Mouse (Mus musculus): ENCODE data around the gene Cnga2.

- no peak for TF ChIP-seq ZNF384 (IDR thresholded peaks at IDR 0.05; ENCODE audit: low read depth, low read length)
- no peak for TF ChIP-seq ZC3H11A (IDR thresholded peaks at IDR 0.05; ENCODE audit: borderline replicate concordance, low read depth, low read length)
- TF ChIP-seq MAFK (IDR thresholded peaks at IDR 0.05; ENCODE audit: insufficient read depth, low read depth, low read length): no peak
- no peak for TF ChIP-seq CHD2 (IDR thresholded peaks at IDR 0.05; ENCODE audit: low read depth, low read length)
These were observed 29.3 kb upstream of the Cnga2 start, which contains the start of gene Prrg3 for GRCm38 (mm10) chrX:71962073-71963051.
